Mouse (Mus musculus) forebrain, embryonic 12.5 days (tissue): ENCODE measurements at regions not wholly inside any gene's neighbourhood (a gene's known extent, or its start where the extent isn't known, plus 50 kb on each side); places are given as distances from the start of the nearest gene placed in this dataset.

Source experiments
- ATAC-seq: fragments of 200-750 bp; cut with Nextera tagmentation; 2 replicates; pipeline ENCODE4 v1.8.0; 2017; ENCODE audit warnings: moderate TSS enrichment; ENCODE audit not compliant: low FRiP score
- H3K27ac ChIP-seq: fragments of 300-500 bp; sonication (generic); 2 replicates; pipeline ENCODE4 v1.5.1; 2016; ENCODE audit warnings: mild to moderate bottlenecking
- H3K27me3 ChIP-seq: fragments of 300-500 bp; sonication (generic); 2 replicates; pipeline ENCODE4 v1.6.1; 2016; ENCODE audit warnings: mild to moderate bottlenecking
- H3K36me3 ChIP-seq: fragments of 300-500 bp; sonication (generic); replicated peaks from 2 replicates; pipeline ENCODE4 v1.6.1; 2016; ENCODE audit warnings: mild to moderate bottlenecking
- H3K4me1 ChIP-seq: fragments of 300-500 bp; sonication (generic); 2 replicates; pipeline ENCODE4 v1.6.1; 2016
- H3K4me2 ChIP-seq: fragments of 300-500 bp; sonication (generic); 2 replicates; pipeline ENCODE4 v1.6.1; 2016; ENCODE audit warnings: mild to moderate bottlenecking, moderate library complexity
- H3K4me3 ChIP-seq: fragments of 300-500 bp; sonication (generic); replicated peaks from 2 replicates; pipeline ENCODE4 v1.5.1; 2016; ENCODE audit warnings: mild to moderate bottlenecking
- H3K9ac ChIP-seq: fragments of 300-500 bp; sonication (generic); 2 replicates; pipeline ENCODE4 v1.6.1; 2016; ENCODE audit warnings: mild to moderate bottlenecking
- H3K9me3 ChIP-seq: fragments of 300-500 bp; sonication (generic); 2 replicates; pipeline ENCODE4 v1.6.1; 2016
- whole genome bisulfite sequencing: fragments of 180-500 bp; shearing (Covaris S2); methylation state at CpG from one replicate; pipeline ENCODE4 v1.1.7; 2016; 5-methylcytosine and 5-hydroxymethylcytosine counted together

GRCm38 (mm10) chr14:25005241-25005946, 453.6 kb upstream of the Zmiz1 start:
- 85% methylated on average over 11 of the region's 11 CpGs for WGBS
- Histone ChIP-seq H3K9ac (no peak overlapping the region), H3K27me3 (no peaks in the 10 kb centered on the region), H3K27ac (0 out of 2 replicates have a peak overlapping the region, but pooled peaks have one; percentile 14), H3K36me3 (no peaks in the 10 kb centered on the region), H3K4me3 (no peak overlapping the region), H3K4me2 (no peak overlapping the region), H3K4me1 (no peaks in the 10 kb centered on the region), H3K9me3 (no peaks in the 10 kb centered on the region)
- ATAC-seq, result no peak

GRCm38 (mm10) chr14:25011926-25012325, 447.1 kb upstream of the Zmiz1 start:
- 72% methylated on average over 3 of the region's 3 CpGs for WGBS
- Histone ChIP-seq H3K4me2 (no peak overlapping the region), H3K27ac (no peak overlapping the region), H3K36me3 (no peaks in the 10 kb centered on the region), H3K4me3 (no peak overlapping the region), H3K27me3 (no peaks in the 10 kb centered on the region), H3K4me1 (peaks cover 23% of the 10 kb centered on the region), H3K9ac (no peak overlapping the region), H3K9me3 (no peaks in the 10 kb centered on the region)
- no peak for ATAC-seq

- no peaks in the 10 kb centered on the region for H3K9me3 ChIP-seq
- peak; percentile 69 for ATAC-seq
- peak overlapping the region; percentile 36 for H3K4me2 ChIP-seq
- H3K36me3 ChIP-seq, result no peaks in the 10 kb centered on the region
- no peaks in the 10 kb centered on the region for H3K27me3 ChIP-seq
- H3K9ac ChIP-seq, result peak overlapping the region; percentile 29; the same call in 1 of the 2 replicates
- H3K4me3 ChIP-seq, result no peak overlapping the region
- peaks cover 26% of the 10 kb centered on the region for H3K4me1 ChIP-seq
- H3K27ac ChIP-seq, result peak overlapping the region; percentile 88
- 2% methylated on average over 7 of the region's 8 CpGs for WGBS
Observed at GRCm38 (mm10) chr14:25015288-25016238, 443.4 kb upstream of the Zmiz1 start.

- 71% methylated on average over 5 of the region's 5 CpGs for WGBS
- Histone ChIP-seq H3K27ac (no peak overlapping the region), H3K9ac (no peak overlapping the region), H3K27me3 (no peaks in the 10 kb centered on the region), H3K4me1 (peaks cover 34% of the 10 kb centered on the region), H3K36me3 (no peaks in the 10 kb centered on the region), H3K4me2 (no peak overlapping the region), H3K4me3 (no peak overlapping the region), H3K9me3 (no peaks in the 10 kb centered on the region)
- ATAC-seq, result no peak
Observed at GRCm38 (mm10) chr14:25017860-25018259, 441.1 kb upstream of the Zmiz1 start.

- no peak overlapping the region for H3K9ac ChIP-seq
- peaks cover 34% of the 10 kb centered on the region for H3K4me1 ChIP-seq
- H3K4me3 ChIP-seq, result no peak overlapping the region
- H3K36me3 ChIP-seq, result no peaks in the 10 kb centered on the region
- H3K4me2 ChIP-seq, result no peak overlapping the region
- 80% methylated on average over 4 of the region's 4 CpGs for WGBS
- no peak overlapping the region for H3K27ac ChIP-seq
- ATAC-seq, result no peak
- no peaks in the 10 kb centered on the region for H3K27me3 ChIP-seq
- H3K9me3 ChIP-seq, result no peaks in the 10 kb centered on the region
Observed at GRCm38 (mm10) chr14:25019306-25019905, 439.6 kb upstream of the Zmiz1 start.

GRCm38 (mm10) chr14:25022523-25023269, 436.3 kb upstream of the Zmiz1 start:
- no peak overlapping the region for H3K4me2 ChIP-seq
- no peak for ATAC-seq
- H3K9ac ChIP-seq, result no peak overlapping the region
- H3K27me3 ChIP-seq, result no peaks in the 10 kb centered on the region
- no peaks in the 10 kb centered on the region for H3K9me3 ChIP-seq
- no peaks in the 10 kb centered on the region for H3K36me3 ChIP-seq
- no peak overlapping the region for H3K4me3 ChIP-seq
- no peak overlapping the region for H3K27ac ChIP-seq
- H3K4me1 ChIP-seq, result peaks cover 10% of the 10 kb centered on the region; the same call in 1 of the 2 replicates
- WGBS, result 80% methylated on average over 15 of the region's 15 CpGs

- no peaks in the 10 kb centered on the region for H3K9me3 ChIP-seq
- H3K36me3 ChIP-seq, result no peaks in the 10 kb centered on the region
- H3K9ac ChIP-seq, result no peak overlapping the region
- no peak overlapping the region for H3K4me2 ChIP-seq
- H3K4me1 ChIP-seq, result peaks cover 10% of the 10 kb centered on the region; the same call in 1 of the 2 replicates
- H3K4me3 ChIP-seq, result no peak overlapping the region
- H3K27ac ChIP-seq, result no peak overlapping the region
- 59% methylated on average over 6 of the region's 6 CpGs for WGBS
- H3K27me3 ChIP-seq, result no peaks in the 10 kb centered on the region
- no peak for ATAC-seq
Observed at GRCm38 (mm10) chr14:25023270-25023800, 435.6 kb upstream of the Zmiz1 start.

GRCm38 (mm10) chr14:25025074-25025473, 433.9 kb upstream of the Zmiz1 start:
- H3K27me3 ChIP-seq, result no peaks in the 10 kb centered on the region
- H3K9me3 ChIP-seq, result no peaks in the 10 kb centered on the region
- no peak overlapping the region for H3K4me2 ChIP-seq
- ATAC-seq, result no peak
- 91% methylated on average over 6 of the region's 6 CpGs for WGBS
- H3K4me3 ChIP-seq, result no peak overlapping the region
- H3K4me1 ChIP-seq, result peaks cover 10% of the 10 kb centered on the region; the same call in 1 of the 2 replicates
- H3K27ac ChIP-seq, result no peak overlapping the region
- no peaks in the 10 kb centered on the region for H3K36me3 ChIP-seq
- H3K9ac ChIP-seq, result no peak overlapping the region

GRCm38 (mm10) chr14:25027076-25027475, 431.9 kb upstream of the Zmiz1 start:
- Histone ChIP-seq H3K27ac (no peak overlapping the region), H3K4me2 (no peak overlapping the region), H3K4me1 (0 out of 2 replicates have a peak, but pooled peaks cover 2% of the 10 kb centered on the region), H3K36me3 (no peaks in the 10 kb centered on the region), H3K9me3 (no peaks in the 10 kb centered on the region), H3K27me3 (no peaks in the 10 kb centered on the region), H3K9ac (no peak overlapping the region), H3K4me3 (no peak overlapping the region)
- no peak for ATAC-seq
- 84% methylated on average over 3 of the region's 3 CpGs for WGBS

- Histone ChIP-seq H3K9me3 (no peaks in the 10 kb centered on the region), H3K4me3 (no peak overlapping the region), H3K9ac (no peak overlapping the region), H3K4me1 (peaks cover 6% of the 10 kb centered on the region), H3K36me3 (no peaks in the 10 kb centered on the region), H3K4me2 (no peak overlapping the region), H3K27ac (no peak overlapping the region), H3K27me3 (no peaks in the 10 kb centered on the region)
- ATAC-seq, result no peak
- WGBS, result 95% methylated on average over 1 of the region's 1 CpGs
Observed at GRCm38 (mm10) chr14:25027842-25028241, 431.1 kb upstream of the Zmiz1 start.

DNA sequence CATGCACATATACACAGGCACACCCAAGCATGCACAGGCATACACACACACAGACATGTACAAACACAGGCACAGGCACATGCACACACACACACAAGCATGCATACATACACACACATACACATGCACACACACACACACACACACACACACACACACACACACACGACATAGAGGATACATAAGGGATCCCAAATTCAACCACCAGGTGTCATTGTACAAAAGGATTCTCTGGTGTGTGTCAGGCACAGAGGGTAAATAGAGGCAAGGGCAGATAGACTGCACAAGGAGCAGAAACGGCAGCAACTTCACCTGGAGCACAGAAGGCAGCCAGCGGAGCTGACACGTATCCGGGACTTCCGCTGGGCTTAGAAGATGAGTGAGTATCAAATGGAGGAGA, 428.1 kb upstream of the Zmiz1 start:
- no peaks in the 10 kb centered on the region for H3K9me3 ChIP-seq
- no peak overlapping the region for H3K4me3 ChIP-seq
- H3K27me3 ChIP-seq, result no peaks in the 10 kb centered on the region
- no peaks in the 10 kb centered on the region for H3K36me3 ChIP-seq
- no peak for ATAC-seq
- 85% methylated on average over 6 of the region's 6 CpGs for WGBS
- peaks cover 6% of the 10 kb centered on the region for H3K4me1 ChIP-seq
- no peak overlapping the region for H3K9ac ChIP-seq
- H3K4me2 ChIP-seq, result no peak overlapping the region
- no peak overlapping the region for H3K27ac ChIP-seq
